Mouse (Mus musculus): ENCODE data around the gene Cul4a.

Cul4a gene

GRCm38 (mm10) chr8:13139641-13140182, 34.3 kb downstream of the Cul4a start:
- no peak for DNase-seq (ENCODE audit: low spot score)

GRCm38 (mm10) chr8:13141681-13142080, 36.3 kb downstream of the Cul4a start:
- DNase-seq (ENCODE audit: low spot score): no peak

GRCm38 (mm10) chr8:13148476-13148875, 43.1 kb downstream of the Cul4a start:
- no peak for DNase-seq (ENCODE audit: low spot score)

- DNase-seq (ENCODE audit: low spot score): no peak
Measured at GRCm38 (mm10) chr8:13149287-13149686, 43.9 kb downstream of the Cul4a start.

GRCm38 (mm10) chr8:13149866-13150265, 44.4 kb downstream of the Cul4a start:
- DNase-seq (ENCODE audit: low spot score): no peak

GRCm38 (mm10) chr8:13150929-13151328, 45.5 kb downstream of the Cul4a start:
- no peak for DNase-seq (ENCODE audit: low spot score)

- DNase-seq (ENCODE audit: low spot score): no peak
Measured at GRCm38 (mm10) chr8:13154099-13154498, 48.7 kb downstream of the Cul4a start.

GRCm38 (mm10) chr8:13155358-13155757, 49.9 kb downstream of the Cul4a start:
- DNase-seq (ENCODE audit: low spot score): no peak

- no peak for DNase-seq (ENCODE audit: low spot score)
Measured at GRCm38 (mm10) chr8:13156327-13157097, 51.1 kb downstream of the Cul4a start.

GRCm38 (mm10) chr8:13158718-13159376, 53.4 kb downstream of the Cul4a start, which contains the start of gene Lamp1:
Gene Lamp1, plus strand, starts transcription at chr8:13159161.
- peak; percentile 100 for DNase-seq (ENCODE audit: low spot score)

GRCm38 (mm10) chr8:13159377-13159881, 54.0 kb downstream of the Cul4a start:
- DNase-seq (ENCODE audit: low spot score): no peak

- DNase-seq (ENCODE audit: low spot score): no peak
Measured at GRCm38 (mm10) chr8:13160691-13161090, 55.3 kb downstream of the Cul4a start.

GRCm38 (mm10) chr8:13162098-13162497, 56.7 kb downstream of the Cul4a start:
- DNase-seq (ENCODE audit: low spot score): no peak

- DNase-seq (ENCODE audit: low spot score): no peak
Measured at GRCm38 (mm10) chr8:13163563-13163962, 58.1 kb downstream of the Cul4a start.

GRCm38 (mm10) chr8:13164361-13164760, 58.9 kb downstream of the Cul4a start:
- DNase-seq (ENCODE audit: low spot score): no peak

- no peak for DNase-seq (ENCODE audit: low spot score)
Measured at GRCm38 (mm10) chr8:13170510-13170909, 65.1 kb downstream of the Cul4a start.

GRCm38 (mm10) chr8:13174305-13174704, 68.9 kb downstream of the Cul4a start:
- no peak for DNase-seq (ENCODE audit: low spot score)

GRCm38 (mm10) chr8:13174811-13175210, 69.4 kb downstream of the Cul4a start:
- DNase-seq (ENCODE audit: low spot score): no peak

GRCm38 (mm10) chr8:13175650-13176049, 70.2 kb downstream of the Cul4a start:
- no peak for DNase-seq (ENCODE audit: low spot score)

- DNase-seq (ENCODE audit: low spot score): no peak
Measured at GRCm38 (mm10) chr8:13177173-13177852, 71.9 kb downstream of the Cul4a start.

- no peak for DNase-seq (ENCODE audit: low spot score)
Measured at GRCm38 (mm10) chr8:13178137-13178536, 72.7 kb downstream of the Cul4a start.

- no peak for DNase-seq (ENCODE audit: low spot score)
Measured at GRCm38 (mm10) chr8:13179482-13179881, 74.1 kb downstream of the Cul4a start.
